Mouse (Mus musculus): Measurements from ENCODE around the gene Chmp3. TPM values are rescaled to one million over a fixed set of nuclear protein-coding genes. Genes with fewer than 3 reads are reported as not detected.
A peak's percentile ranks its signal among the peaks of the same experiment; 100 is the strongest.

Gene Chmp3
- total RNA-seq, 2 experiments from 2014 or later: 41.9 to 45.6 TPM

- DNase-seq: peak; percentile 46
- no peak overlapping the region for H3K27ac ChIP-seq
- TF ChIP-seq CTCF (IDR thresholded peaks at IDR 0.05): no peak
- intact Hi-C loops (cut with DNase I): no loop called here
- no peak overlapping the region for H3K4me3 ChIP-seq
These were observed 78.0 kb downstream of the Chmp3 start for GRCm38 (mm10) chr6:71621551-71621950.

DNA sequence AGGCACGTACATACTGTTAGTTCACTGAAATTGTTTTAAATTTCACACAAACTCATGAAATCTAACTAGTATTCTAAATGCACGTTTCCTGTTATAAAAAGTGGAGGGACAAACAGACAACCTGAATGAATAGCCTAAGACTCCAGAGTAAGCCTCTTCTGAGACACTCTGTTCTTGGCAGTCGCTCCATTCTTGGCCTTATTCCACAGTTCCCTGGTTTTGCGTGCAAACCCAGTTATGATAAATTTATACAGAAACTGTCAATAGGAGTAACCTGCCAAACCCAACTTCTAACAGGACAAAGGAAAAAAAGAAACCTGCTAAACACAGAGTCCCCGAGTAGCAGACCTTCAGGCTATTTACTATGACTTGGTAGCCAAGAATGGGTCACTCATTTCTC is 78.4 kb downstream of the Chmp3 start:
- DNase-seq: peak; percentile 64
- intact Hi-C loops (cut with DNase I): no loop called here

DNA sequence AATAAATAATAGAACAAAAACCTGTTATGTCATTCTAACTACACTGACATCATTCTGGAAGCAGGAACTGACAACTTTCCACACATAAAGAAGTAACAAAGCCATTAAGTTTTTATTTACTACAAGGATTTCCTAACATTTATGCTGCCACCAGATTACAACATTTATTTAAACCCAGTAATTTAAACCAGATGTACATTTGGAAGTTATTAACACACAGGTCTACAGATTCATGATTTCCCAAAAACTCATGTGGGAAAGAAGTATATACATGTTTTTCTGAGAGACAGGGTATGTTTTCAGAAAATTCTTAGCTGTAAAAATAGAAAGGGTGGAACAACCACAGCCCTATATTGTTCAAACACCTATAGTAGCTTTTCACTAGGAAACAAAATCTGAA is 81.1 kb downstream of the Chmp3 start:
- no peak overlapping the region for H3K27ac ChIP-seq
- no peak for DNase-seq
- intact Hi-C loops (cut with DNase I): no loop called here
- no peak overlapping the region for H3K4me3 ChIP-seq
- TF ChIP-seq CTCF (IDR thresholded peaks at IDR 0.05): no peak

More for the DNA sequence above, 78.4 kb downstream of the Chmp3 start:
- TF ChIP-seq CTCF (IDR thresholded peaks at IDR 0.05): no peak
- no peak overlapping the region for H3K27ac ChIP-seq
- no peak overlapping the region for H3K4me3 ChIP-seq

DNA sequence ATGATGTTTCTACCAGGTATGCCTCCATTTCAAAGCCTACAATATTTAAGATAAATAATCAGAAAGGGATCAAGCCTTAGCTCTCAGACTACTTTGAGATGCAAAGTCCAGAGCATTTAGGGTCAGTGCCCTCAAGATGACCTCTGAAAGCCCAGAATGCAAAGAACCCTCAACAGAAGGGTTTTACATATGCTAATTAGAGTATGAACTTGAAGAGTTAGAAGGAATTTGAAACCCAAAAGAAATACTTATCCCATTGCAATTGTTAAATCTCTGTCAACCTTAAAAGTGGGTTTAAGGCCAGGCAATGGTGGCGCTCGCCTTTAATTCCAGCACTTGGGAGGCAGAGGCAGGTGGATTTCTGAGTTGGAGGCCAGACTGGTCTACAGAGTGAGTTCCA is 82.4 kb downstream of the Chmp3 start:
- Histone ChIP-seq H3K4me3 (no peak overlapping the region), H3K27ac (no peak overlapping the region)
- no peak for DNase-seq
- intact Hi-C loops (cut with DNase I): no loop called here
- no peak for TF ChIP-seq CTCF (IDR thresholded peaks at IDR 0.05)

DNA sequence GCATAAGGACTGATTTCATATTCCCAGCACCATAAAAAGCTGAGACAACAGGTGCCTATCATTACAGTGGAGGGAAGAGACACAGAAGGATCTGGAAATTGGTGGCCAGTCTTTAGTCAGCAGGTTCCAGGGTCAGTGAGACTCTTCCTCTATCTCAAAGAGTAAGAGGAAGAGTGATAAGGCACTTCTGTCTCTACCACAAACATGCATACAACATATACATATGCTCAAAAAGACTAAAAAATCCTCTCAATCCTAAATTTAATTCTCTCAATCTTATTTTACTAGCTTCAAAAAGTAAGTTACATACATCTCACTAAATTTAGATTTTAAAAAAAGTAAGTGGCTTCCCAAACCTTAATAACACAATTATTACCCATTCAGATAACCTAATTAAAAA is 83.7 kb downstream of the Chmp3 start:
- Histone ChIP-seq H3K27ac (no peak overlapping the region), H3K4me3 (no peak overlapping the region)
- intact Hi-C loops (cut with DNase I): no loop called here
- TF ChIP-seq CTCF (IDR thresholded peaks at IDR 0.05): no peak
- DNase-seq: no peak

- TF ChIP-seq CTCF (IDR thresholded peaks at IDR 0.05): no peak
- peak overlapping the region; percentile 96; the same call in 1 of the 2 replicates for H3K27ac ChIP-seq
- peak overlapping the region; percentile 79 for H3K4me3 ChIP-seq
- DNase-seq: no peak
- intact Hi-C loops (cut with DNase I): loop anchor here (5.0 kb wide), 4 partner anchors 76 to 189 kb away; partner anchors contain the start of genes Chmp3, Reep1 and Rmnd5a
These were observed 87.6 kb downstream of the Chmp3 start for GRCm38 (mm10) chr6:71631196-71631595.

- peak overlapping the region; percentile 96 for H3K27ac ChIP-seq
- DNase-seq: peak; percentile 74
- H3K4me3 ChIP-seq: peak overlapping the region; percentile 79
- intact Hi-C loops (cut with DNase I): loop anchor here (2.0 to 5.0 kb wide), 5 partner anchors 75 to 190 kb away; partner anchors contain the start of genes Chmp3, Reep1 and Rmnd5a
- no peak for TF ChIP-seq CTCF (IDR thresholded peaks at IDR 0.05)
These were observed 88.3 kb downstream of the Chmp3 start for GRCm38 (mm10) chr6:71631706-71632461.

Other genes with a start within 250 kb of the Chmp3 start
- 100 to 1,000 TPM; 370 to 385 TPM for gene Smyd1, start 221.6 kb upstream of the Chmp3 start, total RNA-seq (2021)
- not detected for gene Cd8b1, start 221.0 kb upstream of the Chmp3 start, total RNA-seq (2021)
- not detected for gene Cd8a, start 170.4 kb upstream of the Chmp3 start, total RNA-seq (2021)
- 100 to 1,000 TPM; 114 to 132 TPM for gene Rmnd5a, start 103.2 kb upstream of the Chmp3 start, total RNA-seq (2021)
- 10 to 100 TPM; 20.2 to 20.3 TPM for gene Rnf103, start 49.9 kb upstream of the Chmp3 start, total RNA-seq (2021)
- gene Kdm3a, start 89.2 kb downstream of the Chmp3 start, total RNA-seq (2021): 10 to 100 TPM; 11.8 to 12.1 TPM
- 10 to 100 TPM; 52.8 to 59.4 TPM for gene Reep1, start 163.8 kb downstream of the Chmp3 start, total RNA-seq (2021)

Data from gastrocnemius, adult 2 months (tissue).